Mouse (Mus musculus) hindbrain, embryonic 14.5 days (tissue): ENCODE data around the gene Pla2g15. TPM values are rescaled to one million over a fixed set of nuclear protein-coding genes. Genes with fewer than 3 reads are reported as not detected.
"Not testable (repeated sequence)": the region's sequence is repeated elsewhere in the genome, so short reads cannot be mapped to it uniquely, and the experiment has no call there.

Experiments used
- ATAC-seq: fragments of 200-750 bp; cut with Nextera tagmentation; 2 replicates; pipeline ENCODE4 v1.8.0; 2017; ENCODE audit warnings: moderate number of reproducible peaks, mild to moderate bottlenecking, moderate TSS enrichment, moderate library complexity; ENCODE audit not compliant: low FRiP score
- DNase-seq: peaks from one replicate; pipeline ENCODE4 v3.0.0-alpha.2; 2015; ENCODE audit warnings: low spot score
- H3K27ac ChIP-seq: fragments of 300-500 bp; sonication (generic); 2 replicates; pipeline ENCODE4 v1.5.1; 2014; ENCODE audit warnings: mild to moderate bottlenecking, moderate library complexity
- H3K27me3 ChIP-seq: fragments of 300-500 bp; sonication (generic); 2 replicates; pipeline ENCODE4 v1.6.1; 2014; ENCODE audit warnings: mild to moderate bottlenecking, low read length, mixed read lengths; ENCODE audit not compliant: control insufficient read depth, insufficient read depth
- H3K36me3 ChIP-seq: fragments of 300-500 bp; sonication (generic); replicated peaks from 2 replicates; pipeline ENCODE4 v1.6.1; 2014; ENCODE audit not compliant: control insufficient read depth, insufficient read depth
- H3K4me1 ChIP-seq: fragments of 300-500 bp; sonication (generic); replicated peaks from 2 replicates; pipeline ENCODE4 v1.6.1; 2014; ENCODE audit warnings: antibody characterized with exemption, low read length, mixed read lengths; ENCODE audit not compliant: control insufficient read depth, insufficient read depth
- H3K4me2 ChIP-seq: fragments of 300-500 bp; sonication (generic); replicated peaks from 2 replicates; pipeline ENCODE4 v1.6.1; 2014; ENCODE audit warnings: mild to moderate bottlenecking, moderate library complexity
- H3K4me3 ChIP-seq: fragments of 300-500 bp; sonication (generic); replicated peaks from 2 replicates; pipeline ENCODE4 v1.5.1; 2014; ENCODE audit warnings: mild to moderate bottlenecking, low read length
- H3K9ac ChIP-seq: fragments of 300-500 bp; sonication (generic); 2 replicates; pipeline ENCODE4 v1.6.1; 2014
- H3K9me3 ChIP-seq: fragments of 300-500 bp; sonication (generic); 2 replicates; pipeline ENCODE4 v1.6.1; 2016; ENCODE audit warnings: low read length; ENCODE audit not compliant: control insufficient read depth
- WGBS: fragments of 180-500 bp; shearing (Covaris S2); extraction: QIAGEN DNeasy Blood & Tissue Kit; methylation state at CpG from one replicate; pipeline ENCODE4 v1.1.7; 2014; 5-methylcytosine and 5-hydroxymethylcytosine counted together
- polyA plus RNA-seq: library from polyadenylated mRNA; unstranded; fragments of >200 nt; fragmentation: Nextera tagmentation; extraction: Ambion mirVana; gene quantifications from 2 replicates; pipeline ENCODE4 v1.2.1, GENCODE M21; 2014

The Pla2g15 gene
- polyA plus RNA-seq, 1 experiment from 2014 or later, result 7.9 TPM

- Histone ChIP-seq H3K27ac (no peak overlapping the region), H3K36me3 (peaks cover 93% of the 10 kb centered on the region), H3K27me3 (no peaks in the 10 kb centered on the region), H3K4me2 (no peak overlapping the region), H3K9ac (no peak overlapping the region), H3K4me3 (no peak overlapping the region), H3K9me3 (no peaks in the 10 kb centered on the region), H3K4me1 (no peaks in the 10 kb centered on the region)
- DNase-seq (no peak), ATAC-seq (no peak)
- 94% methylated on average over 5 of the region's 5 CpGs for WGBS
Observed at GRCm38 (mm10) chr8:106194062-106194461, 43.9 kb downstream of the Pla2g15 start.

GRCm38 (mm10) chr8:106198741-106199140, 48.5 kb downstream of the Pla2g15 start:
- 19% methylated on average over 1 of the region's 1 CpGs for WGBS
- Histone ChIP-seq H3K9ac (no peak overlapping the region), H3K4me2 (no peak overlapping the region), H3K9me3 (no peaks in the 10 kb centered on the region), H3K27ac (no peak overlapping the region), H3K27me3 (no peaks in the 10 kb centered on the region), H3K4me1 (no peaks in the 10 kb centered on the region), H3K36me3 (peaks cover 98% of the 10 kb centered on the region), H3K4me3 (no peak overlapping the region)
- ATAC-seq (no peak), DNase-seq (peak; percentile 53)

GRCm38 (mm10) chr8:106199596-106199995, 49.4 kb downstream of the Pla2g15 start:
- not testable (repeated sequence) for H3K4me2 ChIP-seq, H3K9ac ChIP-seq, H3K27ac ChIP-seq, DNase-seq, ATAC-seq, H3K9me3 ChIP-seq, H3K27me3 ChIP-seq, H3K4me1 ChIP-seq, H3K4me3 ChIP-seq
- WGBS, result 89% methylated on average over 3 of the region's 3 CpGs
- H3K36me3 ChIP-seq, result peaks cover 97% of the 10 kb centered on the region

GRCm38 (mm10) chr8:106210035-106210731, 60.0 kb downstream of the Pla2g15 start:
- Histone ChIP-seq H3K4me1 (peaks cover 14% of the 10 kb centered on the region), H3K4me3 (peak overlapping the region; percentile 72), H3K4me2 (peak overlapping the region; percentile 51), H3K36me3 (peaks cover 59% of the 10 kb centered on the region), H3K27me3 (no peaks in the 10 kb centered on the region), H3K9ac (peak overlapping the region; percentile 85), H3K27ac (peak overlapping the region; percentile 91), H3K9me3 (no peaks in the 10 kb centered on the region)
- WGBS, result 1% methylated on average over 35 of the region's 35 CpGs
- ATAC-seq, result peak; percentile 72
- DNase-seq, result no peak

- H3K4me2 ChIP-seq, result peak within 1 kb of the TSS; percentile 51
- DNase-seq (peak; percentile 95), ATAC-seq (peak; percentile 99)
- H3K36me3 ChIP-seq, result peaks cover 59% of the 10 kb centered on the region
- H3K27me3 ChIP-seq, result no peaks in the 10 kb centered on the region
- peaks cover 14% of the 10 kb centered on the region for H3K4me1 ChIP-seq
- peak within 1 kb of the TSS; percentile 72 for H3K4me3 ChIP-seq
- WGBS, result under 1% methylated on average over 52 of the region's 52 CpGs
- peak within 1 kb of the TSS; percentile 85 for H3K9ac ChIP-seq
- no peaks in the 10 kb centered on the region for H3K9me3 ChIP-seq
- peak within 1 kb of the TSS; percentile 91 for H3K27ac ChIP-seq
Observed at GRCm38 (mm10) chr8:106210821-106211345, 60.7 kb downstream of the Pla2g15 start, which contains the start of the genes Slc7a6os and Prmt7. Gene Slc7a6os, minus strand, starts transcription at chr8:106210935. Gene Prmt7, plus strand, starts transcription at chr8:106210936.

- ATAC-seq (no peak), DNase-seq (peak; percentile 45)
- 7% methylated on average over 13 of the region's 13 CpGs for WGBS
Observed at GRCm38 (mm10) chr8:106211421-106211820, 61.2 kb downstream of the Pla2g15 start.

GRCm38 (mm10) chr8:106213959-106214358, 63.8 kb downstream of the Pla2g15 start:
- H3K27ac ChIP-seq, result no peak overlapping the region
- H3K27me3 ChIP-seq, result no peaks in the 10 kb centered on the region
- H3K4me1 ChIP-seq, result peaks cover 14% of the 10 kb centered on the region
- 93% methylated on average over 3 of the region's 3 CpGs for WGBS
- no peak overlapping the region for H3K4me3 ChIP-seq
- DNase-seq (no peak), ATAC-seq (no peak)
- H3K4me2 ChIP-seq, result no peak overlapping the region
- peaks cover 62% of the 10 kb centered on the region for H3K36me3 ChIP-seq
- H3K9ac ChIP-seq, result no peak overlapping the region
- H3K9me3 ChIP-seq, result no peaks in the 10 kb centered on the region

More at GRCm38 (mm10) chr8:106211421-106211820, 61.2 kb downstream of the Pla2g15 start:
- no peaks in the 10 kb centered on the region for H3K27me3 ChIP-seq
- H3K4me2 ChIP-seq, result peak overlapping the region; percentile 51
- H3K4me1 ChIP-seq, result peaks cover 14% of the 10 kb centered on the region
- H3K9ac ChIP-seq, result peak overlapping the region; percentile 85
- H3K4me3 ChIP-seq, result peak overlapping the region; percentile 72
- H3K36me3 ChIP-seq, result peaks cover 62% of the 10 kb centered on the region
- H3K9me3 ChIP-seq, result no peaks in the 10 kb centered on the region
- H3K27ac ChIP-seq, result peak overlapping the region; percentile 91

Other genes starting within 250 kb of the Pla2g15 start
- 8.2 and 11.0 TPM in 2 replicates for gene Pskh1, start 250.0 kb upstream of the Pla2g15 start, polyA plus RNA-seq
- gene Ctrl, start 216.5 kb upstream of the Pla2g15 start, polyA plus RNA-seq, result 2.9 and 3.2 TPM in 2 replicates
- 70.1 and 79.8 TPM in 2 replicates for gene Psmb10, start 212.0 kb upstream of the Pla2g15 start, polyA plus RNA-seq
- 3.2 and 3.3 TPM in 2 replicates for gene Lcat, start 207.0 kb upstream of the Pla2g15 start, polyA plus RNA-seq
- 9.3 and 9.4 TPM in 2 replicates for gene Slc12a4, start 184.3 kb upstream of the Pla2g15 start, polyA plus RNA-seq
- gene Dpep3, start 171.0 kb upstream of the Pla2g15 start, polyA plus RNA-seq, result not detected in 2 replicates
- gene Dus2, start 159.1 kb upstream of the Pla2g15 start, polyA plus RNA-seq, result 21.3 and 22.4 TPM in 2 replicates
- not detected in 2 replicates for gene Dpep2nb, start 144.4 kb upstream of the Pla2g15 start, polyA plus RNA-seq
- 20.3 and 22.1 TPM in 2 replicates for gene Ddx28, start 138.5 kb upstream of the Pla2g15 start, polyA plus RNA-seq
- 2.5 and 2.6 TPM in 2 replicates for gene Nfatc3, start 91.6 kb upstream of the Pla2g15 start, polyA plus RNA-seq
- gene Esrp2, start 13.4 kb upstream of the Pla2g15 start, polyA plus RNA-seq, result 0.19 TPM in 1 of 2 replicates, not detected in the other
- gene Slc7a6, start 18.5 kb downstream of the Pla2g15 start, polyA plus RNA-seq, result 65.8 and 67.3 TPM in 2 replicates
- gene Slc7a6os, start 60.5 kb downstream of the Pla2g15 start, polyA plus RNA-seq, result 29.2 and 30.2 TPM in 2 replicates
- 57.4 and 61.9 TPM in 2 replicates for gene Prmt7, start 60.5 kb downstream of the Pla2g15 start, polyA plus RNA-seq
- 46.7 and 47.1 TPM in 2 replicates for gene Smpd3, start 187.6 kb downstream of the Pla2g15 start, polyA plus RNA-seq